Mouse (Mus musculus): ENCODE measurements around the gene Nlrc5. TPM values are rescaled to one million over a fixed set of nuclear protein-coding genes. Genes with fewer than 3 reads are reported as not detected.

Nlrc5 gene
- polyA plus RNA-seq, 1 experiment from 2014 or later: 0.15 TPM

DNA sequence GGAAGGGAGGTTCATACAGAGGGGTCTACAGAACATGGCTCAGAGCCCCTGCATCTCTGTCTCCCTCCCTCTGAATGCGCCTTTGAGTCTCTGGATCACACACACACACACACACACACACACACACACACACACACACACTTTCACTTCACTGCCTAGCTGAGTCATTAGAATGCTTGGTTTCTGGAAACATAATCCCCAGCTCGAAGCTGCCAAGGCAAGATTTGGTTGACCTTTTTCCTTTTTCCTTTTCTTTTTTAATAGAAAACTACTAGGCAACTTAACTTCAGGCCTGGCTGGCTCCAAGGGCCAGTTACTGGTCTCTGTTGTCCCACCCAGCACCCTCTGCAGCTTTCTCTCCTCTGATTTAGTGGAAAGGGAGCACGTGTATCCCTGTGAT is 82.6 kb downstream of the Nlrc5 start:
- Histone ChIP-seq H3K4me2 (replicated peaks; ENCODE audit: low read depth, low read length) (no peak overlapping the region), H3K9ac (replicated peaks; ENCODE audit: low read length) (no peak overlapping the region), H3K27me3 (ENCODE audit: insufficient read depth, low read length) (no peaks in the 10 kb centered on the region), H3K27ac (ENCODE audit: low read length) (no peak overlapping the region), H3K4me3 (ENCODE audit: low read length) (no peak overlapping the region), H3K36me3 (ENCODE audit: insufficient read depth, low read length) (no peaks in the 10 kb centered on the region), H3K4me1 (ENCODE audit: insufficient read depth, low read length) (no peaks in the 10 kb centered on the region), H3K9me3 (ENCODE audit: low read length) (no peaks in the 10 kb centered on the region)
- WGBS: 46% methylated on average over 3 of the region's 3 CpGs
- ATAC-seq (ENCODE audit: low FRiP score, low TSS enrichment): no peak

DNA sequence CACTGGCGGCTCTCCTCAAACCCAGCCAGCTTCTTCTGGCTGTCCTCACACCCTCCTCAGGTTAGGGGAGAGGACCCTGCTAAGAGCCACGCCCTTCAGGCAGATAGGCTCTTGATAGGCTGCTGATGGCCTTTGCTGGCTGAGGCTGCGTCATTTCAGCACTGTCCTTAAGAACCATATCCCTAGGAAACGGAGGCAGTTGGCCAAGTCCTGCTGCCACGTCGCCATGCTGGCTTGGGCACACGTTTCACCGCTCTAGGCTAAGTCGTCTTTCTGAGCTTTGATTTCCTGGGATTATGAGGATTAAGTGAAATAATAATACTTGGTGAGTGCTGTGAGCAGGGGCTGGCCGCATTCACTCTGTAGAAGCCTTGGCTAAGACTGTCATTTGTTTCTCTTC is 84.2 kb downstream of the Nlrc5 start:
- Histone ChIP-seq H3K4me1 (ENCODE audit: insufficient read depth, low read length) (no peaks in the 10 kb centered on the region), H3K27ac (ENCODE audit: low read length) (no peak overlapping the region), H3K36me3 (ENCODE audit: insufficient read depth, low read length) (no peaks in the 10 kb centered on the region), H3K4me2 (replicated peaks; ENCODE audit: low read depth, low read length) (no peak overlapping the region), H3K9ac (replicated peaks; ENCODE audit: low read length) (no peak overlapping the region), H3K27me3 (ENCODE audit: insufficient read depth, low read length) (no peaks in the 10 kb centered on the region), H3K4me3 (ENCODE audit: low read length) (no peak overlapping the region), H3K9me3 (ENCODE audit: low read length) (no peaks in the 10 kb centered on the region)
- no peak for ATAC-seq (ENCODE audit: low FRiP score, low TSS enrichment)
- WGBS: 84% methylated on average over 10 of the region's 10 CpGs

DNA sequence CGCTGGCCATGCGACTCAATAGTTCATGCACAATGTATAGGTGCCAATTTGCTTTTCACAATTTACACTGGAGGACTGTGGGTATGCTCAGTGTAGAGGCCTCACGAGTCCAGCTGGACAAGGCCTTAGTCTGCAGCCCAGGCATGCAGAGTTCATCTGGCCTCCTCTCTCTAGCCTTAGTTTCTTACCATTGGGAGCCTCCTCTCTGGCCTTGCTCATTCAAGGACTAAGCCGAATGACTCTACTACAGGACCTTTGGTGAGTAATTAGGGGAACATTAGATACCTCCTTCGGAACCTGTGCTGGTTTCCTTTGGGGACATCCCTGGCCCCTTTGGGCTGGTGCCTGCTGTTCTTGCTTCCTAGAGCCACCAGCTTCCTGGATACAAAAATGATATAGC is 84.9 kb downstream of the Nlrc5 start:
- no peak for ATAC-seq (ENCODE audit: low FRiP score, low TSS enrichment)
- H3K4me3 ChIP-seq (ENCODE audit: low read length): no peak overlapping the region
- no peaks in the 10 kb centered on the region for H3K4me1 ChIP-seq (ENCODE audit: insufficient read depth, low read length)
- H3K9ac ChIP-seq (replicated peaks; ENCODE audit: low read length): no peak overlapping the region
- WGBS: 93% methylated on average over 5 of the region's 5 CpGs
- no peaks in the 10 kb centered on the region for H3K9me3 ChIP-seq (ENCODE audit: low read length)
- no peaks in the 10 kb centered on the region for H3K27me3 ChIP-seq (ENCODE audit: insufficient read depth, low read length)
- H3K4me2 ChIP-seq (replicated peaks; ENCODE audit: low read depth, low read length): no peak overlapping the region
- H3K27ac ChIP-seq (ENCODE audit: low read length): no peak overlapping the region
- H3K36me3 ChIP-seq (ENCODE audit: insufficient read depth, low read length): no peaks in the 10 kb centered on the region

DNA sequence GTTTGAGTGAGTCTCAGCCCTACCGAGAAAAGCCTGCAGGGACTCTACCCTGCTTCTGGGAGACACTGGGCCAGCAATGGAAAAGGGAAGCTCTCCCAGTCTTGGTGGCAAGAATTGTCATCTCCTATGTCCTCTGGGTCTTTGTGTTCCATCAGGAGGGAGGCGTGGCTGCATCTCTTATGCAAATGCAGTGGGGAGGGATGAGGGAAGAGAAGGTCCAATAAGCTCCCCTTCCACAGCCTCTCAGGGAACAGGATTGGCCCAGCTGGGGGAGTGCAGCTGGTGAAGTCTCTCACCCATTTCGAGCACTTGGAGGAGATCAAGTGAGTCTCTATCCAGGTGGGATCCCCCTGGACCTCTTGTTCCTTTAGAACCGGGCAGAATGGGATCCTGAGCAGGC is 87.3 kb downstream of the Nlrc5 start:
- Histone ChIP-seq H3K9ac (replicated peaks; ENCODE audit: low read length) (no peak overlapping the region), H3K36me3 (ENCODE audit: insufficient read depth, low read length) (no peaks in the 10 kb centered on the region), H3K27ac (ENCODE audit: low read length) (no peak overlapping the region), H3K4me3 (ENCODE audit: low read length) (no peak overlapping the region), H3K4me2 (replicated peaks; ENCODE audit: low read depth, low read length) (no peak overlapping the region), H3K9me3 (ENCODE audit: low read length) (no peaks in the 10 kb centered on the region), H3K4me1 (ENCODE audit: insufficient read depth, low read length) (no peaks in the 10 kb centered on the region), H3K27me3 (ENCODE audit: insufficient read depth, low read length) (no peaks in the 10 kb centered on the region)
- 54% methylated on average over 4 of the region's 4 CpGs for WGBS
- no peak for ATAC-seq (ENCODE audit: low FRiP score, low TSS enrichment)

DNA sequence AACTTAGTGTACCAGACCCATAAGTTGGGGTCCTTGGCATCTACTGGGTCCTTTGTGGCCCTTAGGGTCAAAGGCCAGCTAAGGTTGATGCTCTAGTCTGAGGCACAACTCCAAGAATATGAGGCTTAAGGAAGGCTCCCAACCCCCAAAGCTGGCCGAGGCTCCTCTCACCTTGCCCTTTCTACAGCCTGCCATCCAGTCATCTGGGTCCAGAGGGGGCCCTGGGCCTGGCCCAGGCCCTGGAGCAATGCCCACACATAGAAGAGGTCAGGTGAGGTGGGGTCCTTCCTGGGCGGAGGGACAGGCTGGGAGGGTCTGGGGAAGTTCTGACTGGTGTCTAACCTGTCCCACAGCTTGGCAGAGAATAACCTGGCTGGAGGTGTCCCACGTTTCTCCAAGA is 88.3 kb downstream of the Nlrc5 start:
- Histone ChIP-seq H3K4me2 (replicated peaks; ENCODE audit: low read depth, low read length) (no peak overlapping the region), H3K27ac (ENCODE audit: low read length) (no peak overlapping the region), H3K4me1 (ENCODE audit: insufficient read depth, low read length) (no peaks in the 10 kb centered on the region), H3K27me3 (ENCODE audit: insufficient read depth, low read length) (no peaks in the 10 kb centered on the region), H3K36me3 (ENCODE audit: insufficient read depth, low read length) (no peaks in the 10 kb centered on the region), H3K4me3 (ENCODE audit: low read length) (no peak overlapping the region), H3K9me3 (ENCODE audit: low read length) (no peaks in the 10 kb centered on the region), H3K9ac (replicated peaks; ENCODE audit: low read length) (no peak overlapping the region)
- ATAC-seq (ENCODE audit: low FRiP score, low TSS enrichment): no peak
- 79% methylated on average over 3 of the region's 3 CpGs for WGBS

DNA sequence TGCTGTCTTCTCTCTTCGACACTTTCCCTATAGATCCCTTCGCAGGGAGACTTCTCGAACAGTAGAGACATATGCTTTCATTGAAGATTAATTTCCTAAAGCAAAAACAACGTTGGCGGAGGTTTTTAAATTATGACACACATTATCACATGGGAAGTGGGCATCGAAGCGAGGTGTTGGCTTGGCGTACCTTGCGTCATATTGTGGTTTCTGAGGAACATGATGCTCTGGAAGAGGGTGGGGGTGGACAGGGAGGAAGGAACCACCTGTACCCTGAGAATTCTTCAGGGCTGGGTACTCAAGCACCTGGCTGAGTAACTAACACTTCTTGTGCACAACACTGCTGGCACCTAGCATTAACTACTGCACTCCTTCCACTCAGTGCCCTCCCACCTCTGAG is 90.4 kb downstream of the Nlrc5 start:
- Histone ChIP-seq H3K4me3 (ENCODE audit: low read length) (no peak overlapping the region), H3K4me1 (ENCODE audit: insufficient read depth, low read length) (no peaks in the 10 kb centered on the region), H3K9me3 (ENCODE audit: low read length) (no peaks in the 10 kb centered on the region), H3K36me3 (ENCODE audit: insufficient read depth, low read length) (no peaks in the 10 kb centered on the region), H3K27me3 (ENCODE audit: insufficient read depth, low read length) (no peaks in the 10 kb centered on the region; the same call in 1 of the 2 replicates), H3K9ac (replicated peaks; ENCODE audit: low read length) (no peak overlapping the region), H3K4me2 (replicated peaks; ENCODE audit: low read depth, low read length) (no peak overlapping the region), H3K27ac (ENCODE audit: low read length) (no peak overlapping the region)
- ATAC-seq (ENCODE audit: low FRiP score, low TSS enrichment): no peak
- 83% methylated on average over 9 of the region's 9 CpGs for WGBS

DNA sequence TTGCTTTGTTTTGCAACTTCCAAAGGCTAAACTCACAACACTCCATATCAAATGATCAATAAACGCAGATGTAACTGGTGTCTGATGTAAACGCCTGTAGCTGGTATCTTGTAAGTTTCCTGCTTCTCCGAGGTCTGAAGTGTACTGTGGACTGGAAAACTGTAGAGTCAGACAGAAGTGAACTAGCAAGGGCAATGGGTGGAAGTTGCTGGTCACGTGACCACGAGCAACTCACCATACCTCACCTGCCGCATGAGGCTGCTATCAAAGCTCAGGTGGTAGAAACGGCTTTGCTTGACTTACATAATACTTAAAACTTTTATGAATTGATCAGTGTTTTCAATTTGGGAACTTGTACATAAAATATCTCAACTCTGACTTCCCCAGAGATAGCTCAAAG is 93.0 kb downstream of the Nlrc5 start:
- no peaks in the 10 kb centered on the region for H3K36me3 ChIP-seq (ENCODE audit: insufficient read depth, low read length)
- WGBS: 85% methylated on average over 7 of the region's 7 CpGs
- peaks cover 6% of the 10 kb centered on the region for H3K27me3 ChIP-seq (ENCODE audit: insufficient read depth, low read length)
- no peak for ATAC-seq (ENCODE audit: low FRiP score, low TSS enrichment)
- H3K4me2 ChIP-seq (replicated peaks; ENCODE audit: low read depth, low read length): no peak overlapping the region
- no peak overlapping the region for H3K4me3 ChIP-seq (ENCODE audit: low read length)
- H3K9me3 ChIP-seq (ENCODE audit: low read length): no peaks in the 10 kb centered on the region
- H3K27ac ChIP-seq (ENCODE audit: low read length): no peak overlapping the region
- no peak overlapping the region for H3K9ac ChIP-seq (replicated peaks; ENCODE audit: low read length)
- H3K4me1 ChIP-seq (ENCODE audit: insufficient read depth, low read length): peaks cover 2% of the 10 kb centered on the region; the same call in 1 of the 2 replicates

DNA sequence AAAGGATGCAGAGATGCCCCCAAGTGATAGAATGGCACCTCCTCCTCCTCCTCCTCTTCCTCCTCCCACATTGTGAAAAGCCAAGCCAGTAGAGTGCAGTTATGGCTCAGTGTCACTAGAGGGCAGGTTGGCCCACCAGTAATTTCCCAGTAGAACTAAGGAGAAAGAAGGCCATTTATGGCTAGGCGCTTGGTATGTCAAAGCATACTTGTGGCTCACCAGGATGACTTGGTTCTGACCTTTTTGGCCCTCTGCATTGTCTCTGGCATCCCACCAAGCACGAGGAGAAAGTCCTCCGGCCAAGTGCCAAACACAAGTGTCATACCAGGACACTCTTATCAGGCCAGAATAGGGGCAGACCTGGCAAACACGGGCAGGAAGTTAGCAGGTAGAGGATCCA is 94.1 kb downstream of the Nlrc5 start:
- Histone ChIP-seq H3K36me3 (ENCODE audit: insufficient read depth, low read length) (no peaks in the 10 kb centered on the region), H3K4me1 (ENCODE audit: insufficient read depth, low read length) (peaks cover 7% of the 10 kb centered on the region), H3K9me3 (ENCODE audit: low read length) (no peaks in the 10 kb centered on the region), H3K4me2 (replicated peaks; ENCODE audit: low read depth, low read length) (no peak overlapping the region), H3K9ac (replicated peaks; ENCODE audit: low read length) (no peak overlapping the region), H3K4me3 (ENCODE audit: low read length) (no peak overlapping the region), H3K27ac (ENCODE audit: low read length) (no peak overlapping the region), H3K27me3 (ENCODE audit: insufficient read depth, low read length) (peaks cover 6% of the 10 kb centered on the region)
- WGBS: 56% methylated on average over 4 of the region's 4 CpGs
- ATAC-seq (ENCODE audit: low FRiP score, low TSS enrichment): no peak

DNA sequence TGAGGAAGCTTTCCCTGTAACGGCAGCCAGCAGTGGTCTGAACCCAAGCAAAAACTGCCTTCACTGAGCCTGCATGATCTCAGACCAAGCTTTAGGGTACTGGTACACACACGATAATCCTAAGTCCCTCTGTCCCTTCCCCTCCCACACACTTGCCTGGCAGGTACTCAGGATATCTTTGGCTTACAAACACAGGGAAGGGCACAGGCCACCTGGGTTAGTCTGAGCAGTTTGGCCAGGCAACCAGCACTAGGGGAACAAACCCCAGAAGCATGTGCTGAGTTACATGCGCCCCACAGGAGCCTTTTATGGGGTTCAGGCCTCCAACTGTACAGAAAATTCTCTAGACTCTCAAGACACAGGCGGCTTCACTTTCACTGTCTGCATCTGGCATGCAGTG is 95.7 kb downstream of the Nlrc5 start:
- Histone ChIP-seq H3K4me1 (ENCODE audit: insufficient read depth, low read length) (peaks cover 9% of the 10 kb centered on the region), H3K27ac (ENCODE audit: low read length) (no peak overlapping the region), H3K4me2 (replicated peaks; ENCODE audit: low read depth, low read length) (no peak overlapping the region), H3K36me3 (ENCODE audit: insufficient read depth, low read length) (no peaks in the 10 kb centered on the region), H3K4me3 (ENCODE audit: low read length) (no peak overlapping the region), H3K9me3 (ENCODE audit: low read length) (no peaks in the 10 kb centered on the region), H3K27me3 (ENCODE audit: insufficient read depth, low read length) (peaks cover 17% of the 10 kb centered on the region), H3K9ac (replicated peaks; ENCODE audit: low read length) (no peak overlapping the region)
- WGBS: 61% methylated on average over 4 of the region's 4 CpGs
- no peak for ATAC-seq (ENCODE audit: low FRiP score, low TSS enrichment)

DNA sequence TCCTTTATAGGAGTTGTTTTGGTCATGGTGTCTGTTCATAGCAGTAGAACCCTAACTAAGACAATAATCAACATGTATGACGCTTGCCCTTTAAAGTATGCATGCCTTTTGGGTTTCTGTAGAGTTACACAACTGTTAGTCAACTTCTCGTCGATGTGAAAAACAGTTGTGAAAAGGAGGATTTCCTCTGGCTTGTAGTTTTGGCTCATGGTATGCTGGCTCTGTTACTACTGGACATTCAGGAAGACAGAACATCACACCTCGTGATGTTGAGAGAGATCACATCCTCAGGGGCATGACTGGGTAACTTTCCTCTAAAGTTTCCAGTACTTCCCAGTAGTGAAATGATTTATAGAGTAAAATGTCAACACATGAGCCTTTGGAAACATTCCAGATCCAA is 96.5 kb downstream of the Nlrc5 start:
- 87% methylated on average over 4 of the region's 4 CpGs for WGBS
- H3K9ac ChIP-seq (replicated peaks; ENCODE audit: low read length): no peak overlapping the region
- H3K4me1 ChIP-seq (ENCODE audit: insufficient read depth, low read length): peaks cover 11% of the 10 kb centered on the region
- H3K27ac ChIP-seq (ENCODE audit: low read length): no peak overlapping the region
- H3K4me2 ChIP-seq (replicated peaks; ENCODE audit: low read depth, low read length): no peak overlapping the region
- H3K36me3 ChIP-seq (ENCODE audit: insufficient read depth, low read length): no peaks in the 10 kb centered on the region
- no peak overlapping the region for H3K4me3 ChIP-seq (ENCODE audit: low read length)
- H3K27me3 ChIP-seq (ENCODE audit: insufficient read depth, low read length): peaks cover 17% of the 10 kb centered on the region
- no peaks in the 10 kb centered on the region for H3K9me3 ChIP-seq (ENCODE audit: low read length)
- ATAC-seq (ENCODE audit: low FRiP score, low TSS enrichment): no peak

DNA sequence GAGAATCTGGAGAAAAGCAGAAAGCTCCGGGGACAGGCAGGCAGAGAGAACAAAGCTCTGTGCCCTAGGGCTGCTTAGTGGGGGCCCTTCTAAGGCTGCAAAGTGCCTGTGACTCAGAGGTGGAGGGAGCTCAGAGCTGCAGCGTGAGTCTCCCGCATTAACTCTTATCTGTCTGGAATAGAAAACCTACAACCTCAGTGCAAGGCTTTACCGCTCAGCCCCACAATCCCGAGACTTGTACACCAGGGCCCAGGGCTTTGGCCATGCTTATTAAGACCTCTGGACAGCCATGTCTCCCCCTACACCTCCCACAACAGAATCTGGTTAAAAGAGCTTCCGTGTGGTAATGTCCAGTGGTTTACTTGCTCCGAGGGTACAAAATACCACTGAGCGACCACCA is 97.8 kb downstream of the Nlrc5 start:
- H3K27ac ChIP-seq (ENCODE audit: low read length): no peak overlapping the region
- peak overlapping the region; percentile 96 for H3K4me2 ChIP-seq (replicated peaks; ENCODE audit: low read depth, low read length)
- peak overlapping the region; percentile 70 for H3K4me3 ChIP-seq (ENCODE audit: low read length)
- H3K9ac ChIP-seq (replicated peaks; ENCODE audit: low read length): peak overlapping the region; percentile 76
- H3K27me3 ChIP-seq (ENCODE audit: insufficient read depth, low read length): peaks cover 17% of the 10 kb centered on the region
- no peak for ATAC-seq (ENCODE audit: low FRiP score, low TSS enrichment)
- H3K36me3 ChIP-seq (ENCODE audit: insufficient read depth, low read length): no peaks in the 10 kb centered on the region
- peaks cover 12% of the 10 kb centered on the region for H3K4me1 ChIP-seq (ENCODE audit: insufficient read depth, low read length)
- H3K9me3 ChIP-seq (ENCODE audit: low read length): no peaks in the 10 kb centered on the region
- 3% methylated on average over 8 of the region's 8 CpGs for WGBS
